Mouse (Mus musculus) left cerebral cortex, postnatal 10 days (tissue): ENCODE measurements around the gene Rgs10. TPM values are rescaled to one million over a fixed set of nuclear protein-coding genes. Genes with fewer than 3 reads are reported as not detected.
A peak's percentile ranks its signal among the peaks of the same experiment; 100 is the strongest.
"Not testable (repeated sequence)": the region's sequence is repeated elsewhere in the genome, so short reads cannot be mapped to it uniquely, and the experiment has no call there.

Source experiments
- DNase-seq, 2 experiments: peaks; one replicate each; pipeline ENCODE4 v3.0.0; 2021 to 2022; ENCODE audit warnings: low spot score in 2 of 2, mixed read lengths in 1 of 2; ENCODE audit errors: extremely low spot score in 1 of 2
- intact Hi-C: fragments of 180-260 bp; cut with DNase I; formaldehyde crosslinking; loops from one replicate; pipeline ENCODE4 v1.15.1; 2025
- total RNA-seq, 2 experiments: library from RNA; stranded (reverse); gene quantifications; 2 replicates each; pipeline ENCODE4 v1.2.3; 2021

Gene Rgs10
- total RNA-seq, 2 experiments from 2014 or later = 46.4 to 50.8 TPM

DNA sequence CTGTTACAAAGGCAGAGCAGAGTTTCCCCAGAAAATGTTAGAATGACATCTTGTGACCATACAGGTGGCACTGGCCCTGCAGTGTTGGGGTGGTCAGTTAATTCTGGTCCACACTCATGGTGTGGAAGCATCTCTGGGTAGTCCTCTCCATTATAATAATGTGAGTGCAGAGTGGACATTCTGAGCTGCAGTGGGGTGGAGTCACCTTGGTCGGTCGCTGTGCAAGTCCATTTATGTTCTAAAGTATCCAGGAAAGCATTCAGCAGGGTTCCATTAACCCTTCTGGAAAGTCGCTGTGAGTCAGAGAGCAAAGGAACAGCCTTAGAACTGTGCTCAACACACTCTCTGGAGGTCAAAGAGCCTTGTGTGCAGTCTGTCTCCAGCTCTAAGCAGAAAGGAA is 65.8 kb downstream of the Rgs10 start:
- intact Hi-C loops = no loop called here
- no peak for DNase-seq

DNA sequence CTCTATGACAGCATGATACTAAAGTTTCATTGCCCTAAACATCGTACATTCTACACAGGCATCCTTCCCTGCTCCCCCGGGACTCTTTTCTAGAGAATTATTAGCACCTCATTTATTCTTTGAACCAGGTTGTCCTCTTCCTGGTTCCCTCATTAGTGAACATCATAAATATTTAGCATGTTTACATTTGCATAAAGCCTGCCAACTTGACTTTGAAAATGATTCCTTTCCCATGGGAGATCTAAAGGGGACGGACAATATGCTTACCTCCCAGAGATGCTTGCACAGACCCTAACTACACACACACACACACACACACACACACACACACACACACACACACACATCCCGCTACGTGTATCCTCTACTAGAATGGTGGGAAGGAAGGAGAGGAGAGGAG is 67.4 kb downstream of the Rgs10 start:
- intact Hi-C loops = no loop called here
- no peak for DNase-seq

DNA sequence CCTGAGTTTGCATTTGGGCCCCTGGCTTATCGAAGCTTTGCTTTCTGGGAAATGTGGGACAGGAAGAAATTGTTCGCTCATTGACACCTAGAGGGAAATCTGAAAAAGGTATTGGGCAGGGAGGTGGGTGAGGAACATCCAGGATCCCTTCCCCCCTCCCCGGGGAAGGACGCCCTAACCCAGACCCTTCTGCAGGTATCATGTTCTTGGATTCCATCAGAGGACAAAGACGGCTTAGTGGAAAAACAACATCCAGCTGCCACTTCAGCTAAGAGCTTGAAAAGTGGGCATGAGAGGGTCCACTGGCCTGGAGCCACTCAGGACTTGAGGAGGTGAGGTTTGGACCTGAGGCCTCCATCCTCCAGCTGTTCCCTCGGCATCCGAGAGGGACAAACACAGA is 68.2 kb downstream of the Rgs10 start:
- DNase-seq = no peak
- intact Hi-C loops = no loop called here

DNA sequence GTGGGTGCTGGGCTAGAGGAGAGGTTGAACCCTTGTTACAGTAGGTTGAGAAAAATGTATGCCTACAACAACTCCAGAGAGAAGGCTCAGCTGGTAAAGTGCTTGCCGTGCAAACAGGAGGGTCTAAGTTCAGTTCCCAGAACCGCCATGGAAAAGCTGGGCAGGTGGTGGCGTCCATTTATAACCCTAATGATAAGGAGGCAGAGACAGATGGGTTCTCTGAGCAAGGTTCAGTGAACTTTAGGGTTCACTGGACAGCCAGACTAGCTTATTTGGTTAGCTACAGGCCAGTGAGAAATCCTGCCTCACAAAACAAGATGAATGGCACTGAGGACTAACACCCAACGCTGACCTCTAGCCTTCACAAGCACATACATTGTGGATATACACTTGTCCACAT is 68.8 kb downstream of the Rgs10 start:
- intact Hi-C loops = loop anchor here (5.0 kb wide), 1 partner anchor 42 kb away; no protein-coding TSS in a partner anchor
- DNase-seq = no peak

DNA sequence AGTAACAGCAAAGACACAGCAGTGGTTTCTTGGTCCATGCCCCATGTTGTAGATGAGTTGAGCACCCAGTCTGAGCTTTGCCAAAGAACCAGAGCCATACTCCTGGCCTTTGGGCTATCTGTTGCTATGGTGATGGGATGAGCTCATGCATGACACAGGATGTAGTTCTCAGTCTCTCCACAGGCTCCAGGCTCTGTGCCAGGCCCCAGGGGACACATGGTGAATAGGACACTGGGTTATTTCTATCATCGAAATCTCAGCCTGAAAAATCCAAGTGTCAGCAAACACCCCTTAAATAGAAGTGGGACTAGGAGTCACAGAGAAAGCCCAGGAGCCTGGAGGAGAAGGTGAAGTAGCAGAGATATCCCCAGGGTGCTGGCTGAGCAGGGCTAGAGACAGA is 70.0 kb downstream of the Rgs10 start:
- DNase-seq = peak in 1 of 2 experiments; percentile 88
- intact Hi-C loops = loop anchor here (5.0 kb wide), 1 partner anchor 41 kb away; no protein-coding TSS in a partner anchor

DNA sequence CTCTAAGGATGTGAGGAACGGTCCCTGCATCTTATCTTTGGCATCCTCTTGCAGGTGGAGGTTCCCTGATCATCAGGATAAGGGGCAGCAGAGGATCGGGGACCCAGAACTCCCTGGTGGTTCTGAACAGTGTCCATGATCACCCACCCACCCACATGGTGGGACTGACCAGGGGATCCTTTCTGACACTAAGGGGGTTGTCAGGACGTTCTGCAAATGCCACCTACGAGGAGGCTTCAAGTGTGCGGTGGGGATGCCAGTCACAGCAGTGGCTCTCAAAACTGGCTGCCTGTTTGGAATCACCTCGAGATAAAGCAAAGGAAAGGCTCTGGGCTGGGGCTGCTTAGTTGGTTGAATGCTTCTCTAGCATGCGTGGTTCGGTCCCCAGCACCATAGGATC is 71.6 kb downstream of the Rgs10 start:
- DNase-seq = no peak
- intact Hi-C loops = loop anchor here (5.0 kb wide), 1 partner anchor 40 kb away; no protein-coding TSS in a partner anchor

DNA sequence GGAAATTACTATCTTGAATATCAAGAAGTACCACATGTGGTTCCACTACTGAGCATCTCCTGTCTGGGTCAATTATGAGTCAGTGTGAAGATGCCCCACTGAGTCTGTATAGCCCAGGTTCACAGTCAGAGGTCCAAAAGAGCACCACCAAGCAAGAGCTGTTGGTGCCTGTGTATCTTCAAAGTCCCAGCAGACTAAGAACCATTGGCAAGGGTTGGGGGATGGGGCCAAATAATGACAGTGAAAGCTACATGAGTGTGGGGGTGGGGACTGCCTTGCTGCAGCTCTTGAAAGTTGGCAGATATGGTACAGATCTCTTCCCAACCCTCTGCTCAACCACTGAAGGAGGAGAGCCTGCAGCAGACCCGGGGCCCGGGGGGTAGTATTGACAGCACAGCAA is 72.0 kb downstream of the Rgs10 start:
- DNase-seq = no peak
- intact Hi-C loops = loop anchor here (5.0 kb wide), 1 partner anchor 39 kb away; no protein-coding TSS in a partner anchor

DNA sequence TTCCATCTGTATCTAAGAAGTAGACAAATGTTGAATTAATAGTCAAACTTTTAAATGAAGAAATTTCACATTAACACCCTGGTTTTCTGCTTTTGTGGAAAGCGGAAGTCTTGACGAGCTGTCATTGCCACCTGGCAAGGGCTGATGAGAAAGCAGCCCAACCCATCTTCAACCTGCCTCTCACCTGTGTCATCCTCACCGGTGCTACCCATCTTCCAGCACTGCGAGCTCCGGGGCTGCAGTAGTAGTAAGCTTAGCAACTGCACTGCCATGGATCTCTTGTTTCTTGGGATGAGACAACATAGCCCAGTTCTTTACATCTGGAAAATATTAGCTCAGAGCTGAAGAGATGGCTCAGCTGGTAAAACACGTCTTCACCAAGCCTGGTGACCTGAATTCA is 72.9 kb downstream of the Rgs10 start:
- intact Hi-C loops = loop anchor here (2.0 to 5.0 kb wide), 2 partner anchors 38 to 99 kb away; partner anchors contain the start of gene Tgfb1i1
- no peak for DNase-seq

DNA sequence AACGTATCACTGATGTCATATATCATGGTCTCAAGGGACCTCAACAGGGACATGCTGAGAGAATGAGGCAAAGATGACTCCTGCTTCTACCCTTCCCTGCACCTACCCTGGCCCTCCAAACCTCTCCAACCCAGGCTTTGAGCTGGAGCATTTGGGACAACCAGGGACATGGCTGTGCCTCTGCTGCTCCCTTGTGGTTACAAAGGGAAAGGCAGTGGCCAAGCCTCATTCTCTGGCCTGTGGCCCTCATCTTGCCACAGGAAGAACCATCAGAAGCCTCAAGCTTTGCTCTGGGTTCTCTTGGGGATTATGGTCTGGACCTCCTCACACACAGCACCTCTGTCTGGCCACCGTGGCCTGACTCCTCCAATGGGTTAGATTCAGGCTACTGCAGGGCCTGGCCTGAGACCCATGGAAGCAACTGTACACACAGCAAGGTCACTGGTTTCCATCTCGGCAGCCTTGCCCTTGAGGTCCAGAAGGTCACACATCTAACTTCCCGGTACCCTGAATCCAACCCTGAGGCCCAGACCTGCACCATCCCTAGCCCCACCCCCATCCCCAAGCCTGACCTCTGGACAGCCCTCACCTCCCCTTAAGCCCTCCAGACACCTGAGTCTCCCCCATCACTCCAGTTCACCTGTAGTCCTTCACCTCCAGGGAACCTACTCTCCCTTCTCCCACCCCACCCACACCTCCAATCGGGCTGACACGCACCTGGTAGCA is 73.5 kb downstream of the Rgs10 start:
- DNase-seq = peak; percentile 36 to 71
- intact Hi-C loops = loop anchor here (2.0 to 5.0 kb wide), 2 partner anchors 38 to 98 kb away; partner anchors contain the start of gene Tgfb1i1

DNA sequence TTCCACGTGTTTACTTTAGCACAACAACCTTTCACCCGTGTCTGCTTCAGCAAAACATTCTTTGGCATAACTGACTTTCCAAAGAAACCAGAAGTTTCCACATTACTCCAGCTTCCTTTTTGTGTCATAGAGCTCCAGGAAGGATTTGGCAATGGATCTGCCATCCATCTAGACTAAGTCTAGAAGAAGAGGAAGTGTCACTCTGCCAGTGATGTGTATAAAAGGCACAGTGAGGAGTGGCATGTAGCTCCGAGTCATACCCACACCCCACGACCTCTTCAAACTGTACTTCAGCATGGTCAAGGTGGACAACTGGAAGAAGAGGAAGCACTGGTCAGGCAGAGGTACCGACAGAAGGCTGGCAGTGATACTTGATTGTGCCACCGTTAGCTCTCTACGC is 74.1 kb downstream of the Rgs10 start:
- no peak for DNase-seq
- intact Hi-C loops = loop anchor here (2.0 kb wide), 1 partner anchor 98 kb away; the partner anchor contains the start of gene Tgfb1i1

DNA sequence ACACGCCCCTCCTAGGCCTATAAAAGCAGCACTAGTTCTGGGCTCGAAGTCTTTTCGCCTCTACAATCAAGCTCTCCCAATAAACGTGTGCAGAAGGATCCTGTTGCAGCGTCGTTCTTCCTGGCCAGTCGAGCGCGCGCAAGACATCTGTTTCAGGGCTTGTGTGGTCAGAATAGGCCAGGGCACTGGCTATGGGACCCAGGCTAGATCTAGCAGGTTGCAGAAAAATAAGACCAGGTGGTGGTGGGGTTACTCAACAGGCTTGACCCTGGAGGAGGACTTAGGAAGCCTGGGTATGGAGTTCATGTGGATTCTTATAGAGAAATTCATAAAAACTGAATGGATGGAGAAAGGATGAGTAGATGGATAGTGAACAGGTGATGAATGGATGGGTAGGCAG is 75.9 kb downstream of the Rgs10 start:
- DNase-seq, intact Hi-C loops: not testable (repeated sequence)

DNA sequence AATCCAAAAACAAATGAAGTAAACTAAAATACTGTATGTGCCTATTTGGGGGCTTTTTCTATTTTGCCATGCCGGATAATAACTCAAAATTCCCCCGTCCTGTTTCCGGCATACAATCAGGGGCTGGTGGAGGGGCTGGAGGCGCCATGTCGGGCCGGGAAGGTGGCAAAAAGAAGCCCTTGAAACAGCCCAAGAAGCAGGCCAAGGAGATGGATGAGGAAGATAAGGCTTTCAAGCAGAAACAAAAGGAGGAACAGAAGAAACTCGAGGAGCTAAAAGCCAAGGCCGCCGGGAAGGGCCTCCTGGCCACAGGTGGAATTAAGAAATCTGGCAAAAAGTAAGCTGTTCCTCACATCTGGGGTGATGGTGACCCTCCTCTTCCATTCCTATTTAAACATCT is 78.2 kb downstream of the Rgs10 start:
- intact Hi-C loops, DNase-seq: not testable (repeated sequence)

DNA sequence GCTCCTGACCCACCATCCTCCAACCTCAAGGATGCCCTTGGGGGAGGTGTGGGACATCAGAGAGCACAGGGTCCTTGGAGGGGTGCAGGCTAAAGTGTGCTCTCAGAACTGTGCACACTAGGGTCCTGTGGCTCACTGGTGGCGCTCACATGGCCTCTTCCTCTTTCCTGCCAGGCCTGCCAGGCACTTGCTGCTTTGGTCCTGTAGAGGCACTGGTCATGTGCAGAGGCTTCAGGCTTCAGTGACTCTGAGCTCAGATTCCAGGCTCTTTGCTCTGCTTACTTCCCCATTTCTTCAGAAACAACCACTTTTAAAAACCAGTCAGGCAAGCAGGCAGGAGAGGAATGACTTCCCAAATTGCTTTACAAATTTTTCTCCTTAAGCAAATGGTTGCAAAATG is 85.7 kb downstream of the Rgs10 start:
- DNase-seq = peak in 1 of 2 experiments; percentile 22
- intact Hi-C loops = no loop called here

DNA sequence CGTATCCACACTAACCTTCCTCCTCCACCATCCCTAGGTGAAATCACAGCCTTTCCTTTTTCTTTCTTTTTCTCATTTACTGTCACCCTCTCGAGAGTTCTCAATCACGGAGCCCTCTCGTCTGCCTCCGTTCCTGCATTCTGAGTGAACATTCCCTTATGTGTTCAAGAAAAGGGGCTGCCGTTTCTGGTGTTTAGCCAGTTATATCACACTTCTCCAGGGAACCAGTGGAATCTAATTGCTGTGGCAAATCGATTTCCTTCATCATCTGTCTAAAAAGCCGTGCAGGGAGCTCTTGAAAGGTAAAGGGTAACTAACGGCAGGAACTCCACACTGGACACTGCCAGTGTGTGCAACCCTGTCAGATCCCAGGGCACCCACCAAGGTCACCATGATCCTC is 87.6 kb downstream of the Rgs10 start:
- intact Hi-C loops = no loop called here
- DNase-seq = peak in 1 of 2 experiments; percentile 5

DNA sequence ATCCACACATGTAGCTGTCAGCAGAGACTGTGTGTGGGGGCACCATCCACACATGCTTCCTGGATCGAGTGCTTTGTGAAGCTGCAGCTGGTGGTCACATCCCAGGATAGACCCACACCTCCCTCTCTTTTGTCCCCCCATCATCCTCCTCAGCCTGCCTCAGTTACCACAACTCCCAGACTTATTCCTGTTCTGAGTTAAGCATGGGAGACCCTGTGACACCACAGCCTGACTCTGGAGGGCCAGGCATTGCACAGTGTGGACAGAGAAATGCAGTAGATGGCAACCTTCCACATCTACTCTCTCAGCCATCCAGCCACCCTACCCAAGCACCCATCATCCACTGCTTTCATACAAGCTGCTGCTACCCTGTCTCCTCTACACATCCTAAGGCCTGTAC is 93.6 kb downstream of the Rgs10 start:
- peak in 1 of 2 experiments; percentile 8 for DNase-seq

More for the DNA sequence above, 93.6 kb downstream of the Rgs10 start:
- intact Hi-C loops = no loop called here

Other genes starting within 250 kb of the Rgs10 start
- gene Cox6a2, start 212.4 kb downstream of the Rgs10 start, total RNA-seq = 1 to 10 TPM; 8.8 to 9.4 TPM
- gene Armc5, start 181.4 kb downstream of the Rgs10 start, total RNA-seq = 10 to 100 TPM; 10.8 to 11.5 TPM
- 1 to 10 TPM; 3.8 to 4.1 TPM for gene 9130023H24Rik, start 180.7 kb downstream of the Rgs10 start, total RNA-seq
- 10 to 100 TPM; 33.0 to 35.9 TPM for gene Tgfb1i1, start 171.9 kb downstream of the Rgs10 start, total RNA-seq
- not detected for gene Slc5a2, start 153.1 kb downstream of the Rgs10 start, total RNA-seq
- gene BC017158, start 120.6 kb downstream of the Rgs10 start, total RNA-seq = 10 to 100 TPM; 25.1 to 25.4 TPM
- gene Tial1, start 43.0 kb upstream of the Rgs10 start, total RNA-seq = 100 to 1,000 TPM; 104 to 106 TPM
- gene Bag3, start 104.9 kb upstream of the Rgs10 start, total RNA-seq = 1 to 10 TPM; 4.6 to 4.9 TPM
- 100 to 1,000 TPM; 267 to 278 TPM for gene Inpp5f, start 192.6 kb upstream of the Rgs10 start, total RNA-seq